Mouse (Mus musculus) intestine, embryonic 14.5 days (tissue): Measurements from ENCODE around the gene Olfr1340. TPM values are rescaled to one million over a fixed set of nuclear protein-coding genes. Genes with fewer than 3 reads are reported as not detected.
A peak's percentile ranks its signal among the peaks of the same experiment; 100 is the strongest.

Experiments
- ATAC-seq: fragments of 200-750 bp; cut with Nextera tagmentation; replicated peaks from 2 replicates; pipeline ENCODE4 v1.8.0; 2017; ENCODE audit warnings: low read depth, moderate number of reproducible peaks, moderate TSS enrichment, moderate library complexity; ENCODE audit not compliant: low FRiP score, low TSS enrichment
- DNase-seq: peaks from one replicate; pipeline ENCODE4 v3.0.0-alpha.2; 2018; ENCODE audit warnings: low spot score
- H3K27ac ChIP-seq: fragments of 300-500 bp; sonication (generic); 2 replicates; pipeline ENCODE4 v1.5.1; 2014; ENCODE audit warnings: low read depth, mild to moderate bottlenecking, control low read depth
- H3K27me3 ChIP-seq: fragments of 300-500 bp; sonication (generic); replicated peaks from 2 replicates; pipeline ENCODE4 v1.6.1; 2014; ENCODE audit warnings: low read length, control low read depth; ENCODE audit not compliant: control insufficient read depth, insufficient read depth
- H3K36me3 ChIP-seq: fragments of 300-500 bp; sonication (generic); 2 replicates; pipeline ENCODE4 v1.6.1; 2014; ENCODE audit warnings: low read length, control low read depth; ENCODE audit not compliant: control insufficient read depth, insufficient read depth
- H3K4me1 ChIP-seq: fragments of 300-500 bp; sonication (generic); replicated peaks from 2 replicates; pipeline ENCODE4 v1.6.1; 2014; ENCODE audit warnings: low read length, control low read depth, mixed read lengths; ENCODE audit not compliant: control insufficient read depth, insufficient read depth
- H3K4me2 ChIP-seq: fragments of 300-500 bp; sonication (generic); 2 replicates; pipeline ENCODE4 v1.6.1; 2014; ENCODE audit warnings: low read length
- H3K4me3 ChIP-seq: fragments of 300-500 bp; sonication (generic); 2 replicates; pipeline ENCODE4 v1.5.1; 2014; ENCODE audit warnings: low read depth, low read length, control low read depth, mixed read lengths
- H3K9ac ChIP-seq: fragments of 300-500 bp; sonication (generic); 2 replicates; pipeline ENCODE4 v1.6.1; 2014; ENCODE audit warnings: mild to moderate bottlenecking, low read length
- H3K9me3 ChIP-seq: fragments of 300-500 bp; sonication (generic); 2 replicates; pipeline ENCODE4 v1.6.1; 2016; ENCODE audit warnings: low read length, control low read depth; ENCODE audit not compliant: control insufficient read depth
- WGBS: fragments of 180-500 bp; shearing (Covaris S2); extraction: QIAGEN DNeasy Blood & Tissue Kit; methylation state at CpG from one replicate; pipeline ENCODE4 v1.1.7; 2014; 5-methylcytosine and 5-hydroxymethylcytosine counted together
- polyA plus RNA-seq: library from polyadenylated mRNA; unstranded; fragments of >200 nt; fragmentation: Nextera tagmentation; extraction: Ambion mirVana; gene quantifications from 2 replicates; pipeline ENCODE4 v1.2.1, GENCODE M21; 2014

Olfr1340 gene
- polyA plus RNA-seq, 1 experiment from 2014 or later: not detected

GRCm38 (mm10) chr4:118739574-118739973, 19.6 kb downstream of the Olfr1340 start:
- no peak overlapping the region for H3K4me2 ChIP-seq
- no peaks in the 10 kb centered on the region for H3K36me3 ChIP-seq
- no peak overlapping the region for H3K27ac ChIP-seq
- H3K27me3 ChIP-seq: peaks cover 8% of the 10 kb centered on the region; the same call in 1 of the 2 replicates
- 71% methylated on average over 3 of the region's 3 CpGs for WGBS
- DNase-seq: no peak
- H3K9ac ChIP-seq: no peak overlapping the region
- H3K4me3 ChIP-seq: no peak overlapping the region
- no peaks in the 10 kb centered on the region for H3K9me3 ChIP-seq
- no peaks in the 10 kb centered on the region for H3K4me1 ChIP-seq
- ATAC-seq: no peak

DNA sequence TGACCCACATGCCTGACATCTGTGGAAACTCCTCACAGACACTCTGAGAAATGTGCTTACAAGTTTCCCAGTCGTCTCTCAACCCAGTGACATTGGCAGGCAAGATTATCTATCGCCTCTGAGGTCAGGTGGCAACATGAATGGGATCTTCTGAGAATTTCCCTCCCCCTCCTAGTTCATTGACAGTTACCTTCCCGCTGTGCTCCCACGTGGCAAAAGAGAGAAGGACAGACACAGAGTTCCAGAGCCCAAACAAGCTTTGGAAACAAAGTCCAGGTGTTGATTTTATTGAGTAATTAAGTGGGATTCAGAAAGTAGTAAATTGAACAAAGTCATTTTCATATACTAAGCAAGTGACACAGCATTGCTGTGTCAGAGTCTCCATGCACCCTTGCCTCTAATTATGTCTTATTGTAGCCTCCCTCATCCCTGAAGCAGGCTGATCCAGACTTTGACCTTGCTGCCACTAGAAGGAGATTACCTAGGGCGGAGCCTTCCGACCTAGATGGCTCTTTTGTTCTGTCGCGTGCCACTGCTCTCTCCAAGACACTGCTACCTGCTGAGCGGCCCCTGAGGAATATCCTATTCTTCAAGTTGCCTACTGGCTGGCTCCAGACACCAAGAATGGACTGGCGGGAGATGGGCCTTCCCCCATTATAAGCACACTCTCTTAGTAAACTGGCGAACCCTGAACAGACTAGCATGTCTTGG, 21.2 kb downstream of the Olfr1340 start:
- H3K9me3 ChIP-seq: 0 out of 2 replicates have a peak, but pooled peaks cover 1% of the 10 kb centered on the region
- peak overlapping the region; percentile 8; the same call in 1 of the 2 replicates for H3K4me2 ChIP-seq
- no peak overlapping the region for H3K9ac ChIP-seq
- 10% methylated on average over 11 of the region's 11 CpGs for WGBS
- H3K36me3 ChIP-seq: no peaks in the 10 kb centered on the region
- H3K27me3 ChIP-seq: peaks cover 8% of the 10 kb centered on the region; the same call in 1 of the 2 replicates
- H3K4me1 ChIP-seq: no peaks in the 10 kb centered on the region
- ATAC-seq (0 out of 2 replicates have a peak, but pooled peaks have one; percentile 15), DNase-seq (peak; percentile 51)
- no peak overlapping the region for H3K4me3 ChIP-seq
- no peak overlapping the region for H3K27ac ChIP-seq

DNA sequence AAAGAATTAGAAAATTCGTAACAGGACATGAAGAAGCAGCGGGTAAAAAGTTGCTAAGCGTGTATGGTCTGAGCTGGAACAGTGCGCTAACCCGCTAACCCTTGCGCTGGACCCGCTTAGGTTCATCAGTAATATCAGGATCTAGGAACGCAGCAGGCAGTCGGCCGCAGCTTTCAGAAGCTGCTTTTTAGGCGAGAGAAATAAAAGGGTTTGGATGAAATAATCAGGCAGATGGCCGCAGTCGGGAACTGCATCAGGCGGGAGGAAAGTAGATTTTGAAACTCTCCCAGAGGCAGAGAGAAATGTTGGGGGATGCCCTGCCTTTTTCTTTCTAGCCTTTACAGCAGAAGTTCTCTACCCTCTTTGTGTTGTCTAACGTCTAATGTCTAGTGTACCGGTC, 21.9 kb downstream of the Olfr1340 start:
- no peaks in the 10 kb centered on the region for H3K4me1 ChIP-seq
- 0 out of 2 replicates have a peak, but pooled peaks cover 3% of the 10 kb centered on the region for H3K9me3 ChIP-seq
- no peak overlapping the region for H3K27ac ChIP-seq
- no peak for ATAC-seq
- H3K9ac ChIP-seq: no peak overlapping the region
- WGBS: 14% methylated on average over 16 of the region's 16 CpGs
- H3K27me3 ChIP-seq: peaks cover 8% of the 10 kb centered on the region; the same call in 1 of the 2 replicates
- H3K4me3 ChIP-seq: no peak overlapping the region
- H3K4me2 ChIP-seq: peak overlapping the region; percentile 8; the same call in 1 of the 2 replicates
- DNase-seq: no peak
- no peaks in the 10 kb centered on the region for H3K36me3 ChIP-seq

GRCm38 (mm10) chr4:118758637-118759036, 38.7 kb downstream of the Olfr1340 start, which contains the start of gene Olfr1338:
Gene Olfr1338, minus strand, starts transcription at chr4:118758737.
- no peak for ATAC-seq
- no peak for DNase-seq
- Histone ChIP-seq H3K9ac (no peak within 1 kb of the TSS), H3K36me3 (no peaks in the 10 kb centered on the region), H3K27me3 (no peaks in the 10 kb centered on the region), H3K4me2 (no peak within 1 kb of the TSS), H3K4me3 (no peak within 1 kb of the TSS), H3K4me1 (no peaks in the 10 kb centered on the region), H3K27ac (no peak within 1 kb of the TSS), H3K9me3 (no peaks in the 10 kb centered on the region)
- 81% methylated on average over 1 of the region's 1 CpGs for WGBS

Other genes with a start within 250 kb of the Olfr1340 start
- 17.2 and 18.8 TPM in 2 replicates for gene Tie1, start 230.1 kb upstream of the Olfr1340 start, polyA plus RNA-seq
- gene 2610528J11Rik, start 193.1 kb upstream of the Olfr1340 start, polyA plus RNA-seq: 35.7 and 46.4 TPM in 2 replicates
- 8.5 and 9.3 TPM in 2 replicates for gene Tmem125, start 176.1 kb upstream of the Olfr1340 start, polyA plus RNA-seq
- 0.27 and 0.41 TPM in 2 replicates for gene Cfap57, start 99.4 kb upstream of the Olfr1340 start, polyA plus RNA-seq
- 161 and 167 TPM in 2 replicates for gene Ebna1bp2, start 99.3 kb upstream of the Olfr1340 start, polyA plus RNA-seq
- not detected in 2 replicates for gene Olfr62, start 61.2 kb upstream of the Olfr1340 start, polyA plus RNA-seq
- gene Olfr1342, start 27.4 kb upstream of the Olfr1340 start, polyA plus RNA-seq: not detected in 2 replicates
- not detected in 2 replicates for gene Olfr1341, start 16.6 kb upstream of the Olfr1340 start, polyA plus RNA-seq
- not detected in 2 replicates for gene Olfr1339, start 12.0 kb downstream of the Olfr1340 start, polyA plus RNA-seq
- not detected in 2 replicates for gene Olfr1338, start 38.6 kb downstream of the Olfr1340 start, polyA plus RNA-seq
- not detected in 2 replicates for gene Olfr1337, start 62.4 kb downstream of the Olfr1340 start, polyA plus RNA-seq
- not detected in 2 replicates for gene Olfr1335, start 89.8 kb downstream of the Olfr1340 start, polyA plus RNA-seq
- gene Olfr1333, start 116.1 kb downstream of the Olfr1340 start, polyA plus RNA-seq: not detected in 2 replicates
- gene Olfr1331, start 144.5 kb downstream of the Olfr1340 start, polyA plus RNA-seq: not detected in 2 replicates
- gene Olfr1330, start 168.5 kb downstream of the Olfr1340 start, polyA plus RNA-seq: not detected in 2 replicates
- gene Olfr1329, start 197.3 kb downstream of the Olfr1340 start, polyA plus RNA-seq: not detected in 2 replicates
- gene Olfr1328, start 218.5 kb downstream of the Olfr1340 start, polyA plus RNA-seq: not detected in 2 replicates
- not detected in 2 replicates for gene Lao1, start 241.4 kb downstream of the Olfr1340 start, polyA plus RNA-seq